Mouse (Mus musculus) 3T3-L1 (cell line): ENCODE data around the gene Paqr6.
A peak's percentile ranks its signal among the peaks of the same experiment; 100 is the strongest.

ENCODE experiments used
- DNase-seq: peaks from one replicate; pipeline ENCODE4 v3.0.0-alpha.2; 2015; ENCODE audit warnings: low read depth, low spot score

Gene Paqr6

GRCm38 (mm10) chr3:88409741-88410644, 45.6 kb downstream of the Paqr6 start, which contains the start of gene Pmf1:
Gene Pmf1, minus strand, starts transcription at chr3:88410331.
- DNase-seq: peak; percentile 93

- no peak for DNase-seq
Measured at GRCm38 (mm10) chr3:88410645-88411031, 46.3 kb downstream of the Paqr6 start.

- DNase-seq: no peak
Measured at GRCm38 (mm10) chr3:88411681-88412080, 47.3 kb downstream of the Paqr6 start.

- no peak for DNase-seq
Measured at GRCm38 (mm10) chr3:88412636-88413035, 48.3 kb downstream of the Paqr6 start.

- DNase-seq: no peak
Measured at GRCm38 (mm10) chr3:88415668-88416067, 51.3 kb downstream of the Paqr6 start.

- DNase-seq: no peak
Measured at GRCm38 (mm10) chr3:88418016-88418415, 53.6 kb downstream of the Paqr6 start.
